Mouse (Mus musculus): Measurements from ENCODE around the gene Csnk1g1. TPM values are rescaled to one million over a fixed set of nuclear protein-coding genes. Genes with fewer than 3 reads are reported as not detected.

The Csnk1g1 gene
- polyA plus RNA-seq, 1 experiment from 2014 or later: 8.4 TPM

DNA sequence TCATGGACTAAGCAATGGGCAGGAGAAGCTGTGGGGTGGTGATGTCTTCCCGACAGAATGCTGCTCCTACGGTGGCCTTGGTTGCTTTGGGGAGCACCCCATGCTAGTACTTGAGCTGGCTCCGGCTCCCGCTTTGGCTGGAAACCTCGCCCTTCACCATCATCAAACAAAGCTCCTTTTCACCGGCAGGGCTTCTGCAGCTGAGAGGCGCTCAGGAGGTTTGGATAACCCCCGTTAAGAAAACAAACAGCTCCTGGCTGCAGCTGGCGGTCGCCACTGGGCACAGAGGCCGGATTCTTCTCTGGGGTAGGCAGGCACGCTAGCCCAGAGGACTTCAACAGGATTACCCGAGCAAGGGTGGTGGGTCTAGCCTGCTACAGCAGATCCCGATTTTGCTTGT is 169.8 kb downstream of the Csnk1g1 start:
- no peak overlapping the region for H3K4me3 ChIP-seq (ENCODE audit: low read depth, low read length)
- WGBS: 4% methylated on average over 14 of the region's 14 CpGs
- no peak for TF ChIP-seq EP300 (IDR thresholded peaks at IDR 0.05)
- no peak for TF ChIP-seq CTCF (IDR thresholded peaks at IDR 0.05)
- no peaks in the 10 kb centered on the region for H3K9me3 ChIP-seq (ENCODE audit: low read length)
- H3K27ac ChIP-seq (ENCODE audit: low read length): no peak overlapping the region; the same call in 1 of the 2 replicates
- peaks cover 6% of the 10 kb centered on the region for H3K4me1 ChIP-seq (ENCODE audit: insufficient read depth, low read depth, low read length)
- no peaks in the 10 kb centered on the region for H3K36me3 ChIP-seq (ENCODE audit: insufficient read depth, low read length)
- H3K9ac ChIP-seq (replicated peaks; ENCODE audit: low read depth): no peak overlapping the region
- ATAC-seq: no peak; the same call in 1 of the 2 replicates
- no peak overlapping the region for H3K4me2 ChIP-seq (replicated peaks; ENCODE audit: low read depth, low read length)
- H3K27me3 ChIP-seq (replicated peaks; ENCODE audit: insufficient read depth, low read length): no peaks in the 10 kb centered on the region
- peak; percentile 48 for DNase-seq (ENCODE audit: low spot score)

DNA sequence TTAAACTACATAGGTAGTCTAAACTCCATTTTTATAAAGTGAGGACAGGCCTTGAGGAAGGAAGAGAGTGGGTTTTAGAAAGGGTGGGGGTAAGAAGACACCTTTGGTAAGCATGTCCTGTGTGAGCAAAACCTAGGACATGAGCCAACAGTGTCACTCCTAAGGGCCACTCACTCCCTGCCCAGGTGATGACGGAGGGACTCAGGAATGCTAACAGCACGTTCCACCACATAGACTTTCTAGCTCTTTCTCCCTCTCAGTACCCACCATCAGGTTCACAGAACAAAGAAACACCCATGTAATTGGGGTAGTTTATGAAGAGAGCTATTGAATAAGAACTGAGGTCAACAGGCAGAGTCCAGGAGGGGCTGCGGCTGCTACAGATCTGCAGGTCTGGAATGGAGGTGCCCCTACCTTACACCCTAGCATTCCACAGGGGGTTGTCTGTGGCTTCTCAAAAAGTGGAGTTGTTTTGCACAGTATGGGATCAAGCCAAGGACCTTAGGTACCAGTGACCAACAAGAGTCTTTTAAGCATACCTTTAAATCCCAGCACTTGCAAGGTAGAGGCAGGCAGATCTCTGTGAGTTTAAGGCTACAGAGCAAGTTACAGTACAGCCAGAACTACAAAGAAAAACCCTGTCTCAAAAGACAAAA is 172.2 kb downstream of the Csnk1g1 start:
- 52% methylated on average over 3 of the region's 3 CpGs for WGBS

DNA sequence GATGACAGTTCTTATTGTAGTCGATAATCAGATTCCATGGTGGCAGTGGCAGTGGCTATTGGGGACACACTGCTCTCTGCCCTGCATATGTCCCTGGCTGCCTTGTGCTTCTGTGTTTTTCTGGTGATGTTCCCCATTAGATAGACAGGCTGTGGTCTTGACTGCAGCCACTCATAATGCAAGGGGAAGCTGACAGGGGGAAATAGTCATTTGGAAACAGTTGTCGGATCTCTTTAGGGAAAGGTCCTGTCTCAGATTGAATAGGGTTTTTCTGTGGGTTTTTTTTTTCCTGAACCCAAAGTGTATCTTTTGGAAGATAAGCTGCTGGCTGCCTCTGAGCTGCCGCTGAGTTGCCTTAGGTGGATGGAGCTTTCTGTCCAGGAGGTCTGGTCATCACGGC is 173.3 kb downstream of the Csnk1g1 start:
- 0 out of 2 replicates have a peak, but pooled peaks cover 3% of the 10 kb centered on the region for H3K36me3 ChIP-seq (ENCODE audit: insufficient read depth, low read length)
- TF ChIP-seq CTCF (IDR thresholded peaks at IDR 0.05): no peak
- no peak overlapping the region for H3K4me2 ChIP-seq (replicated peaks; ENCODE audit: low read depth, low read length)
- no peak overlapping the region for H3K9ac ChIP-seq (replicated peaks; ENCODE audit: low read depth)
- H3K4me3 ChIP-seq (ENCODE audit: low read depth, low read length): no peak overlapping the region
- no peak for DNase-seq (ENCODE audit: low spot score)
- no peak for ATAC-seq
- H3K9me3 ChIP-seq (ENCODE audit: low read length): no peaks in the 10 kb centered on the region
- H3K27me3 ChIP-seq (replicated peaks; ENCODE audit: insufficient read depth, low read length): no peaks in the 10 kb centered on the region
- WGBS: 45% methylated on average over 4 of the region's 4 CpGs
- peak overlapping the region; percentile 79 for H3K27ac ChIP-seq (ENCODE audit: low read length)
- peaks cover 6% of the 10 kb centered on the region for H3K4me1 ChIP-seq (ENCODE audit: insufficient read depth, low read depth, low read length)

More for the DNA sequence above, 172.2 kb downstream of the Csnk1g1 start:
- no peaks in the 10 kb centered on the region for H3K36me3 ChIP-seq (ENCODE audit: insufficient read depth, low read length)
- H3K27ac ChIP-seq (ENCODE audit: low read length): peak overlapping the region; percentile 79
- peak; percentile 65 for TF ChIP-seq EP300 (IDR thresholded peaks at IDR 0.05)
- no peak for TF ChIP-seq CTCF (IDR thresholded peaks at IDR 0.05)
- H3K4me1 ChIP-seq (ENCODE audit: insufficient read depth, low read depth, low read length): peaks cover 6% of the 10 kb centered on the region
- DNase-seq (ENCODE audit: low spot score): peak; percentile 87
- H3K9ac ChIP-seq (replicated peaks; ENCODE audit: low read depth): no peak overlapping the region
- H3K4me3 ChIP-seq (ENCODE audit: low read depth, low read length): no peak overlapping the region
- H3K4me2 ChIP-seq (replicated peaks; ENCODE audit: low read depth, low read length): no peak overlapping the region
- ATAC-seq: peak; percentile 93
- H3K27me3 ChIP-seq (replicated peaks; ENCODE audit: insufficient read depth, low read length): no peaks in the 10 kb centered on the region
- H3K9me3 ChIP-seq (ENCODE audit: low read length): no peaks in the 10 kb centered on the region

DNA sequence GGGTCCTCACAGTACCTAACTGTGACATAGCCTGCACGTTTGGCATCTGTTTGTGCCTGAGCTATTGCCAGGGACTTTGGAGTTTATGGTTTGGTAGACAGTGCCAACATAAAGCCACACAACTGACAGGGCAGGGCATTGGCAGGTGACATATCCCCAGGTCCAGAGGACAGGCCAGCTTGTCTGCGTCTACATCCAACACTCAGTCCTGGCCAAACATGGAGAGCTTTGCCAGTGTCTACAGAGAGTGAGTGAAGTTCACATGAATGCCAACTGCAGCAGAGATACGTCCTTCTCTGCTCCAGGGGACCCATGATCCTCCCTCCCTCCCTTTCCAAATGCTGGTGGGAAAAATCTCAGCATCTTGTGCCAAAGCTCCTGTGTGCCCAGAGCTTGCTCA is 175.4 kb downstream of the Csnk1g1 start:
- no peak for ATAC-seq
- no peak overlapping the region for H3K27ac ChIP-seq (ENCODE audit: low read length)
- no peak overlapping the region for H3K4me2 ChIP-seq (replicated peaks; ENCODE audit: low read depth, low read length)
- no peaks in the 10 kb centered on the region for H3K27me3 ChIP-seq (replicated peaks; ENCODE audit: insufficient read depth, low read length)
- no peak overlapping the region for H3K9ac ChIP-seq (replicated peaks; ENCODE audit: low read depth)
- 88% methylated on average over 3 of the region's 3 CpGs for WGBS
- no peak for TF ChIP-seq EP300 (IDR thresholded peaks at IDR 0.05)
- no peak for TF ChIP-seq CTCF (IDR thresholded peaks at IDR 0.05)
- H3K36me3 ChIP-seq (ENCODE audit: insufficient read depth, low read length): peaks cover 12% of the 10 kb centered on the region
- H3K4me1 ChIP-seq (ENCODE audit: insufficient read depth, low read depth, low read length): no peaks in the 10 kb centered on the region
- H3K4me3 ChIP-seq (ENCODE audit: low read depth, low read length): no peak overlapping the region
- no peak for DNase-seq (ENCODE audit: low spot score)
- H3K9me3 ChIP-seq (ENCODE audit: low read length): no peaks in the 10 kb centered on the region

DNA sequence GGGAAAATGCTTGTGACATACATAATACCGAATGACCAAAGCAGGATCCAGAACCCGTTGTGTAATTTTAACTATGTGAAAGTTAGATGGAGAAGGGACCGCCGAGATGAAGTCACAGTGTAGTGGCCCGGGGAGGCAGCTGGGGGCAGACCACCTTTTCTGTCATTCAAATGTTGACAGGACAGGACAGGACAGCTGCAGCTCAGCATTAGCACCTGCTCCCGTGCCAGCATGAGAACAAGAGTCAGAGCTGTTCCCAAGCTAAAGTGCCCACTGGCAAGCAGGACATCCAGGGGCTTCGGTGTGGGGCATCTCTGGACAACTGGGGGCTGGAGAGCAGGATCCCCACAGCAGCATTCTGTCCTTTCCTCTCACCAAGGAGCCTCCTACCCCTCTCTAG is 178.3 kb downstream of the Csnk1g1 start:
- no peak overlapping the region for H3K27ac ChIP-seq (ENCODE audit: low read length)
- TF ChIP-seq CTCF (IDR thresholded peaks at IDR 0.05) (no peak), EP300 (IDR thresholded peaks at IDR 0.05) (no peak)
- no peak overlapping the region for H3K4me2 ChIP-seq (replicated peaks; ENCODE audit: low read depth, low read length)
- no peaks in the 10 kb centered on the region for H3K27me3 ChIP-seq (replicated peaks; ENCODE audit: insufficient read depth, low read length)
- H3K4me1 ChIP-seq (ENCODE audit: insufficient read depth, low read depth, low read length): peaks cover 4% of the 10 kb centered on the region
- H3K4me3 ChIP-seq (ENCODE audit: low read depth, low read length): no peak overlapping the region
- H3K36me3 ChIP-seq (ENCODE audit: insufficient read depth, low read length): peaks cover 12% of the 10 kb centered on the region
- no peaks in the 10 kb centered on the region for H3K9me3 ChIP-seq (ENCODE audit: low read length)
- DNase-seq (ENCODE audit: low spot score): no peak
- 90% methylated on average over 7 of the region's 7 CpGs for WGBS
- ATAC-seq: no peak
- H3K9ac ChIP-seq (replicated peaks; ENCODE audit: low read depth): no peak overlapping the region

DNA sequence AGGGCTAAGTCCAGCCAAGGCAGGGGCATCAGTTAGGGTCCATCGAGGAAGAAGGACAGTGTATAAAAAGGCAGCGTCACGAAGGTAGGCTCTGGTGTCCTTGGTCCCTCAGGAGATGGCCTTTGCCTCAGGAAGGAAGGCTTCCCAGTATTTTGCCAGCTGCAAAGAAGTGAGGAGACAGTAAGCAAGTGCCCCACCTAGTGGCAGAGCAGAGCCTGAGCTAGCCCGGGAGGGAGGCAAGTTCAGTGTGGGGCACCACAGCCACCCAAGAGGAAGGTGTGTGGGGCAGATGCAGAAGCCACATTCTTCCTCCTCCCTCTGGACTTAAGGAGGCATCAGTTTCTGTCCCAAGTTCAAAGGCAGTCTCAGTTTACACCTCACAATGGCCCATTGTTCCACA is 179.7 kb downstream of the Csnk1g1 start:
- no peak for ATAC-seq
- DNase-seq (ENCODE audit: low spot score): peak; percentile 75
- peaks cover 21% of the 10 kb centered on the region for H3K36me3 ChIP-seq (ENCODE audit: insufficient read depth, low read length)
- peaks cover 10% of the 10 kb centered on the region for H3K4me1 ChIP-seq (ENCODE audit: insufficient read depth, low read depth, low read length)
- no peaks in the 10 kb centered on the region for H3K9me3 ChIP-seq (ENCODE audit: low read length)
- no peak overlapping the region for H3K9ac ChIP-seq (replicated peaks; ENCODE audit: low read depth)
- H3K27ac ChIP-seq (ENCODE audit: low read length): no peak overlapping the region
- H3K4me3 ChIP-seq (ENCODE audit: low read depth, low read length): no peak overlapping the region
- WGBS: 39% methylated on average over 4 of the region's 4 CpGs
- TF ChIP-seq CTCF (IDR thresholded peaks at IDR 0.05): peak; percentile 86
- no peak for TF ChIP-seq EP300 (IDR thresholded peaks at IDR 0.05)
- no peak overlapping the region for H3K4me2 ChIP-seq (replicated peaks; ENCODE audit: low read depth, low read length)
- no peaks in the 10 kb centered on the region for H3K27me3 ChIP-seq (replicated peaks; ENCODE audit: insufficient read depth, low read length)

Data from lung, postnatal 0 days (tissue).